23 mouse cellular contexts compared by ENCODE assay signal in the genomic region with DNA sequence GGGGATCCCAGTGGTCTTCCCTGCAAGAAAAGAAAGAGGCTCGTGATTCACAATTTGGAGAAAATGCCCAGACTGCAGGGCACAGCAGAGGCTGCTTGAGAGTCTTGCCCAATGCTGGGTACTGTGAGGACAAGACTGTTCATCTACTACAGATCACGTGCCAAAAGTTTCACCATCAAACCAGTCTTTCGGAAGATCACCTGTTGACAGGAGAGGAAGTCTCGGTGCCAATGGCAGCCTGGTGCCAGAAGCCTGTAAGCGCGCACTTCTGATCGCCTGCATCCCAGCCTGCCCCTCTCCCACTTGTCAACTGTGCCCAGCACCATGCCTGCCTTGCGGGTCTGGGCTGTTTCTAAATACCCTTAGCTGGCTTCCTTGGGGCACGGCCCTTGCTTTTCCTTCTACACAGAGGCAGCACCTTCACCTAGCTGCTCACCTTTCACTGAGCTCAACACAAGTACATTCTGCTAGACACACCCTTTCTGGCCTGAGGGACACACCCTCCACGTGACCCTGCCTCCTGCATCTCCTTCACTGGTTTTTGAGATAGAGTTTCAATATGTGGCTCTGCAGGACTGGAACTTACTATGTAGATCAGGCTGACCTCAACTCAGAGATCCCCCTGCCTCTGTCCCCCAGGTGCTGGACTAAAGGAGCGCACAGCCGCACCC. TPM values are rescaled to one million over a fixed set of nuclear protein-coding genes. Genes with fewer than 3 reads are reported as not detected.
DNase-seq lines count a peak whose midpoint lies in the region; ATAC-seq and TF ChIP-seq lines count a peak whose summit lies in the region.
"Had no signal": no experiment of that assay in that cellular context is flagged by ENCODE, and none has a peak within 500 bp of the region (broad histone marks: within the 10 kb centered on the region; RNA-seq: fewer than 3 reads in every experiment).

No protein-coding gene starts in this region.

- TF ChIP-seq CTCF in liver, adult 2 months (IDR thresholded peaks at IDR 0.05; ENCODE audit: low read depth, low read length) = no peak

- 48% methylated on average over 12 of the region's 12 CpGs for WGBS in liver, adult 2 months
- WGBS in liver, embryonic 12.5 days (ENCODE audit: insufficient replicate concordance) = 83% methylated on average over 12 of the region's 12 CpGs
- WGBS in stomach, embryonic 15.5 days = 91% methylated on average over 12 of the region's 12 CpGs
- WGBS in hindbrain, embryonic 14.5 days = 97% methylated on average over 12 of the region's 12 CpGs
- 93% methylated on average over 12 of the region's 12 CpGs for WGBS in kidney, embryonic 16.5 days

- ATAC-seq in liver, embryonic 12.5 days = no peak
- peak; percentile 53; the same call in 1 of the 2 replicates for ATAC-seq in erythroblast, adult 5-6 weeks (replicated peaks; ENCODE audit: low FRiP score, poor library complexity, severe bottlenecking)
- peak; percentile 31 for ATAC-seq in stomach, embryonic 15.5 days (ENCODE audit: insufficient read depth, low FRiP score, low read depth)
- ATAC-seq in hindbrain, embryonic 14.5 days (ENCODE audit: low FRiP score) = no peak
- ATAC-seq in kidney, embryonic 16.5 days (ENCODE audit: low FRiP score, low TSS enrichment) = no peak
- ATAC-seq: forebrain, embryonic 14.5 days; Patski had no signal

- no peak overlapping the region for H3K9ac ChIP-seq in liver, adult 2 months (ENCODE audit: low read depth, low read length)
- H3K9ac ChIP-seq in liver, embryonic 12.5 days = no peak overlapping the region
- no peak overlapping the region for H3K9ac ChIP-seq in stomach, embryonic 15.5 days
- H3K9ac ChIP-seq in hindbrain, embryonic 14.5 days = no peak overlapping the region
- H3K9ac ChIP-seq in kidney, embryonic 16.5 days (replicated peaks; ENCODE audit: low read length) = no peak overlapping the region
- H3K9ac ChIP-seq: embryonic facial prominence, embryonic 13.5 days; heart, embryonic 15.5 days; hindbrain, embryonic 15.5 days had no signal

- no peaks in the 10 kb centered on the region for H3K79me2 ChIP-seq in liver, adult 2 months (ENCODE audit: control insufficient read depth, insufficient read depth, low read length)

- no peak for TF ChIP-seq POLR2A in liver, adult 2 months (IDR thresholded peaks at IDR 0.05; ENCODE audit: extremely low read depth, insufficient read depth, low read length)

- no peaks in the 10 kb centered on the region for H3K27me3 ChIP-seq in liver, adult 2 months (ENCODE audit: control insufficient read depth, insufficient read depth, low read length)
- no peaks in the 10 kb centered on the region for H3K27me3 ChIP-seq in liver, embryonic 12.5 days (replicated peaks)
- no peaks in the 10 kb centered on the region for H3K27me3 ChIP-seq in stomach, embryonic 15.5 days (replicated peaks)
- no peaks in the 10 kb centered on the region for H3K27me3 ChIP-seq in hindbrain, embryonic 14.5 days (ENCODE audit: control insufficient read depth, insufficient read depth, low read length)
- H3K27me3 ChIP-seq in kidney, embryonic 16.5 days (ENCODE audit: insufficient read depth, low read length) = no peaks in the 10 kb centered on the region
- H3K27me3 ChIP-seq: embryonic facial prominence, embryonic 13.5 days; heart, embryonic 15.5 days; hindbrain, embryonic 15.5 days; Patski had no signal

- no peak overlapping the region for H3K4me3 ChIP-seq in liver, adult 2 months (ENCODE audit: insufficient read depth, low read depth, low read length)
- no peak overlapping the region for H3K4me3 ChIP-seq in liver, embryonic 12.5 days
- H3K4me3 ChIP-seq in stomach, embryonic 15.5 days (replicated peaks) = no peak overlapping the region
- no peak overlapping the region for H3K4me3 ChIP-seq in hindbrain, embryonic 14.5 days (replicated peaks; ENCODE audit: low read length)
- H3K4me3 ChIP-seq in kidney, embryonic 16.5 days (ENCODE audit: low read length) = no peak overlapping the region
- H3K4me3 ChIP-seq: embryonic facial prominence, embryonic 13.5 days; forebrain, embryonic 10.5 days; gastrocnemius, adult 2 months; heart, adult 2 months; heart, embryonic 15.5 days; hindbrain, embryonic 15.5 days had no signal

- no peaks in the 10 kb centered on the region for H3K4me1 ChIP-seq in liver, adult 2 months (ENCODE audit: control insufficient read depth, insufficient read depth, low read length)
- peaks cover 25% of the 10 kb centered on the region for H3K4me1 ChIP-seq in liver, embryonic 12.5 days
- H3K4me1 ChIP-seq in stomach, embryonic 15.5 days = no peaks in the 10 kb centered on the region
- H3K4me1 ChIP-seq in hindbrain, embryonic 14.5 days (replicated peaks; ENCODE audit: control insufficient read depth, insufficient read depth, low read length) = no peaks in the 10 kb centered on the region
- no peaks in the 10 kb centered on the region for H3K4me1 ChIP-seq in kidney, embryonic 16.5 days (ENCODE audit: insufficient read depth, low read length)
- H3K4me1 ChIP-seq: embryonic facial prominence, embryonic 13.5 days; heart, embryonic 15.5 days; hindbrain, embryonic 15.5 days had no signal

- H3K9me3 ChIP-seq in liver, embryonic 12.5 days (replicated peaks) = no peaks in the 10 kb centered on the region
- no peaks in the 10 kb centered on the region for H3K9me3 ChIP-seq in stomach, embryonic 15.5 days
- H3K9me3 ChIP-seq in hindbrain, embryonic 14.5 days (ENCODE audit: control insufficient read depth, low read length) = no peaks in the 10 kb centered on the region
- H3K9me3 ChIP-seq in kidney, embryonic 16.5 days (ENCODE audit: low read length) = no peaks in the 10 kb centered on the region
- H3K9me3 ChIP-seq: embryonic facial prominence, embryonic 13.5 days; forebrain, embryonic 10.5 days; heart, embryonic 15.5 days; hindbrain, embryonic 15.5 days had no signal

- DNase-seq in liver, adult 2 months (ENCODE audit: extremely low read depth, low read depth, low spot score) = peak; percentile 94
- no peak for DNase-seq in cerebellum, adult 9-10 months
- no peak for DNase-seq in hindbrain, embryonic 14.5 days (ENCODE audit: low spot score)
- DNase-seq: adrenal gland, postnatal 10 days; cerebellum, adult 11-12 months; cerebellum, adult 9-11 months; cerebellum, postnatal 36 days; gastrocnemius, adult 2 months; gastrocnemius, postnatal 36 days; heart, adult 2 months; heart, postnatal 14 days had no signal

- H3K4me2 ChIP-seq in liver, embryonic 12.5 days = no peak overlapping the region
- H3K4me2 ChIP-seq in stomach, embryonic 15.5 days = no peak overlapping the region
- no peak overlapping the region for H3K4me2 ChIP-seq in hindbrain, embryonic 14.5 days (replicated peaks)
- H3K4me2 ChIP-seq in kidney, embryonic 16.5 days (replicated peaks; ENCODE audit: low read depth, low read length) = no peak overlapping the region
- H3K4me2 ChIP-seq: embryonic facial prominence, embryonic 13.5 days; heart, embryonic 11.5 days; heart, embryonic 15.5 days; hindbrain, embryonic 15.5 days had no signal

- peaks cover 57% of the 10 kb centered on the region for H3K36me3 ChIP-seq in liver, adult 2 months (ENCODE audit: control insufficient read depth, insufficient read depth, low read length)
- peaks cover 94% of the 10 kb centered on the region for H3K36me3 ChIP-seq in liver, embryonic 12.5 days
- H3K36me3 ChIP-seq in stomach, embryonic 15.5 days = peaks cover 56% of the 10 kb centered on the region
- peaks cover 98% of the 10 kb centered on the region for H3K36me3 ChIP-seq in hindbrain, embryonic 14.5 days (replicated peaks; ENCODE audit: control insufficient read depth, insufficient read depth)
- peaks cover 51% of the 10 kb centered on the region for H3K36me3 ChIP-seq in kidney, embryonic 16.5 days (ENCODE audit: insufficient read depth, low read length)

- H3K27ac ChIP-seq in liver, adult 2 months (replicated peaks; ENCODE audit: insufficient read depth, low read depth, low read length) = peak overlapping the region; percentile 23
- no peak overlapping the region for H3K27ac ChIP-seq in liver, embryonic 12.5 days
- no peak overlapping the region for H3K27ac ChIP-seq in stomach, embryonic 15.5 days
- H3K27ac ChIP-seq in hindbrain, embryonic 14.5 days = no peak overlapping the region
- no peak overlapping the region for H3K27ac ChIP-seq in kidney, embryonic 16.5 days (ENCODE audit: low read length)
- H3K27ac ChIP-seq: embryonic facial prominence, embryonic 13.5 days; forebrain, embryonic 10.5 days; gastrocnemius, adult 2 months; heart, adult 2 months; heart, embryonic 15.5 days; hindbrain, embryonic 15.5 days had no signal

RNA-seq across cellular contexts. Expression of gene Acly, which starts 22.7 kb away (rescaled TPM):
- 205 and 272 TPM in 2 replicates for total RNA-seq in liver, adult 2 months (2014; rRNA removed)
- 118 and 124 TPM in 2 replicates for polyA plus RNA-seq in liver, adult 2 months (2012; rRNA removed)
- 135 and 136 TPM in 2 replicates for polyA plus RNA-seq in liver, embryonic 12.5 days (2016; fragmentation: Nextera tagmentation; extraction: Ambion mirVana)
- 29.0 and 34.4 TPM in 2 replicates for total RNA-seq in erythroblast, adult 5-6 weeks (2015; ENCODE audit: low replicate concordance)
- total RNA-seq in erythroblast, adult 5-6 weeks (2017; ENCODE audit: low replicate concordance) = 16.2 and 28.4 TPM in 2 replicates
- 153 and 180 TPM in 2 replicates for polyA plus RNA-seq in stomach, embryonic 15.5 days (2015; fragmentation: Nextera tagmentation; extraction: Ambion mirVana)
- polyA plus RNA-seq in hindbrain, embryonic 14.5 days (2014; fragmentation: Nextera tagmentation; extraction: Ambion mirVana) = 224 and 244 TPM in 2 replicates
- polyA plus RNA-seq in kidney, embryonic 16.5 days (2015; fragmentation: Nextera tagmentation; extraction: Ambion mirVana) = 173 and 179 TPM in 2 replicates

RNA-seq across cellular contexts. Expression of gene Klhl11, which starts 32.6 kb away (rescaled TPM):
- total RNA-seq in liver, adult 2 months (2014; rRNA removed) = 6.9 and 7.6 TPM in 2 replicates
- polyA plus RNA-seq in liver, adult 2 months (2012; rRNA removed) = 1.1 and 1.6 TPM in 2 replicates
- polyA plus RNA-seq in liver, embryonic 12.5 days (2016; fragmentation: Nextera tagmentation; extraction: Ambion mirVana) = 3.6 and 4.8 TPM in 2 replicates
- 2.3 and 3.7 TPM in 2 replicates for total RNA-seq in erythroblast, adult 5-6 weeks (2015; ENCODE audit: low replicate concordance)
- total RNA-seq in erythroblast, adult 5-6 weeks (2017; ENCODE audit: low replicate concordance) = 5.3 and 7.2 TPM in 2 replicates
- polyA plus RNA-seq in stomach, embryonic 15.5 days (2015; fragmentation: Nextera tagmentation; extraction: Ambion mirVana) = 7.4 and 8.1 TPM in 2 replicates
- 15.6 and 17.7 TPM in 2 replicates for polyA plus RNA-seq in hindbrain, embryonic 14.5 days (2014; fragmentation: Nextera tagmentation; extraction: Ambion mirVana)
- polyA plus RNA-seq in kidney, embryonic 16.5 days (2015; fragmentation: Nextera tagmentation; extraction: Ambion mirVana) = 8.4 and 10.1 TPM in 2 replicates

RNA-seq across cellular contexts. Expression of gene Ttc25, which starts 40.3 kb away (rescaled TPM):
- total RNA-seq in liver, adult 2 months (2014; rRNA removed) = 0.28 and 0.40 TPM in 2 replicates
- 0.04 and 0.05 TPM in 2 replicates for polyA plus RNA-seq in liver, adult 2 months (2012; rRNA removed)
- 0.10 and 0.14 TPM in 2 replicates for polyA plus RNA-seq in liver, embryonic 12.5 days (2016; fragmentation: Nextera tagmentation; extraction: Ambion mirVana)
- not detected in 2 replicates for total RNA-seq in erythroblast, adult 5-6 weeks (2015; ENCODE audit: low replicate concordance)
- total RNA-seq in erythroblast, adult 5-6 weeks (2017; ENCODE audit: low replicate concordance) = not detected in 2 replicates
- 0.24 and 0.37 TPM in 2 replicates for polyA plus RNA-seq in stomach, embryonic 15.5 days (2015; fragmentation: Nextera tagmentation; extraction: Ambion mirVana)
- polyA plus RNA-seq in hindbrain, embryonic 14.5 days (2014; fragmentation: Nextera tagmentation; extraction: Ambion mirVana) = 2.0 and 2.7 TPM in 2 replicates
- polyA plus RNA-seq in kidney, embryonic 16.5 days (2015; fragmentation: Nextera tagmentation; extraction: Ambion mirVana) = 1.0 and 1.1 TPM in 2 replicates
- total RNA-seq: hematopoietic stem cell, adult 5-6 weeks had no signal

Comparison
In these comparisons a context has a peak if more than half of its experiments do, and no peak if none do; other contexts are left out.
1. ATAC-seq: peak in erythroblast, adult 5-6 weeks (single experiment) and stomach, embryonic 15.5 days (single experiment); none in liver, embryonic 12.5 days (single experiment), hindbrain, embryonic 14.5 days (single experiment) and kidney, embryonic 16.5 days (single experiment).